Mouse (Mus musculus): ENCODE results near the gene Srsf12. TPM values are rescaled to one million over a fixed set of nuclear protein-coding genes. Genes with fewer than 3 reads are reported as not detected.

Gene Srsf12
- total RNA-seq (2022), result not detected

GRCm38 (mm10) chr4:33208881-33209841, at the start of gene Srsf12:
Gene Srsf12 (plus strand): TSS chr4:33208991.
- DNase-seq (ENCODE audit: low spot score in 2 of 2), result no peak

- DNase-seq (ENCODE audit: low spot score in 2 of 2), result no peak
These were observed 25.3 kb upstream of the Srsf12 start for GRCm38 (mm10) chr4:33183477-33183876.

- peak in 1 of 2 experiments; percentile 13 for DNase-seq (ENCODE audit: low spot score in 2 of 2)
These were observed 20.6 kb upstream of the Srsf12 start for GRCm38 (mm10) chr4:33188164-33188563.

- peak; percentile 89 to 92 for DNase-seq (ENCODE audit: low spot score in 2 of 2)
These were observed 19.7 kb upstream of the Srsf12 start for GRCm38 (mm10) chr4:33188781-33189734.

GRCm38 (mm10) chr4:33189735-33190036, 19.1 kb upstream of the Srsf12 start, which contains the start of gene Pm20d2:
Gene Pm20d2 (minus strand): TSS chr4:33189737.
- DNase-seq (ENCODE audit: low spot score in 2 of 2), result no peak

GRCm38 (mm10) chr4:33198117-33198516, 10.7 kb upstream of the Srsf12 start:
- DNase-seq (ENCODE audit: low spot score in 2 of 2), result no peak

- DNase-seq (ENCODE audit: low spot score in 2 of 2), result peak in 1 of 2 experiments; percentile 17
These were observed 4.1 kb upstream of the Srsf12 start for GRCm38 (mm10) chr4:33204682-33205081.

- no peak for DNase-seq (ENCODE audit: low spot score in 2 of 2)
These were observed 1.2 kb upstream of the Srsf12 start for GRCm38 (mm10) chr4:33207551-33207950.

- no peak for DNase-seq (ENCODE audit: low spot score in 2 of 2)
These were observed 13.1 kb downstream of the Srsf12 start for GRCm38 (mm10) chr4:33221847-33222246.

- no peak for DNase-seq (ENCODE audit: low spot score in 2 of 2)
These were observed 15.3 kb downstream of the Srsf12 start for GRCm38 (mm10) chr4:33224003-33224675.

GRCm38 (mm10) chr4:33227164-33227563, 18.4 kb downstream of the Srsf12 start:
- no peak for DNase-seq (ENCODE audit: low spot score in 2 of 2)

- no peak for DNase-seq (ENCODE audit: low spot score in 2 of 2)
These were observed 20.8 kb downstream of the Srsf12 start for GRCm38 (mm10) chr4:33229639-33230038.

GRCm38 (mm10) chr4:33230881-33231280, 22.1 kb downstream of the Srsf12 start:
- no peak for DNase-seq (ENCODE audit: low spot score in 2 of 2)

- DNase-seq (ENCODE audit: low spot score in 2 of 2), result no peak
These were observed 33.7 kb downstream of the Srsf12 start for GRCm38 (mm10) chr4:33242536-33242935.

- DNase-seq (ENCODE audit: low spot score in 2 of 2), result no peak
These were observed 34.4 kb downstream of the Srsf12 start for GRCm38 (mm10) chr4:33243016-33243758.

GRCm38 (mm10) chr4:33243921-33244320, 35.1 kb downstream of the Srsf12 start:
- no peak for DNase-seq (ENCODE audit: low spot score in 2 of 2)

- DNase-seq (ENCODE audit: low spot score in 2 of 2), result no peak
These were observed 37.1 kb downstream of the Srsf12 start for GRCm38 (mm10) chr4:33245853-33246395.

GRCm38 (mm10) chr4:33247479-33248053, 38.8 kb downstream of the Srsf12 start:
- peak; percentile 99 for DNase-seq (ENCODE audit: low spot score in 2 of 2)

GRCm38 (mm10) chr4:33248062-33248889, 39.5 kb downstream of the Srsf12 start:
- peak; percentile 97 to 98 for DNase-seq (ENCODE audit: low spot score in 2 of 2)
